Mouse (Mus musculus) right cerebral cortex, postnatal 4 days (tissue): ENCODE results near the gene Srgap3.

Experiments
- DNase-seq: peaks from one replicate; pipeline ENCODE4 v3.0.0-alpha.2; 2022

Gene Srgap3

GRCm38 (mm10) chr6:112810521-112810830 lies 136.6 kb downstream of the Srgap3 start:
- no peak for DNase-seq

- peak; percentile 40 for DNase-seq
Measured at GRCm38 (mm10) chr6:112809658-112810520, 137.2 kb downstream of the Srgap3 start.

GRCm38 (mm10) chr6:112808738-112809137 lies 138.3 kb downstream of the Srgap3 start:
- DNase-seq, result no peak

DNA sequence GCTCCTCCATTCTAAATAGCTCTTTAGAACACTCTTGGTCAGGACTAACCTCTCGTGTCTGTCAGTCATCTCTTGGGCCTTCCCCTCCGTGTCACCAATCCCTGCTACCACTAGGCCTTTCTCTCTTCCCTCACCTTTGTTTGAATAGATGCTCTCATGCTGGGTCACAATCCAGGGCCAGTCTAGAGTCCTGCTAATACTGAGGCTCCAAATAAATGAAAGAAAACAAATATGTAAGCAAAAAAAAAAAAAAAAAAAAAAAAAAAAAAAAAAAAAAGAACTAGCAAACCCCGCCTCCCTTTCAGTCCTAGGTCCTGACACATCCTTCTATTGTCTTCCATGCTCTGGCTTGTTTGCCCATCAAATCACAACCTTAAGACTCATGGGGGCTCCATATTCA lies 145.1 kb downstream of the Srgap3 start:
- no peak for DNase-seq

DNA sequence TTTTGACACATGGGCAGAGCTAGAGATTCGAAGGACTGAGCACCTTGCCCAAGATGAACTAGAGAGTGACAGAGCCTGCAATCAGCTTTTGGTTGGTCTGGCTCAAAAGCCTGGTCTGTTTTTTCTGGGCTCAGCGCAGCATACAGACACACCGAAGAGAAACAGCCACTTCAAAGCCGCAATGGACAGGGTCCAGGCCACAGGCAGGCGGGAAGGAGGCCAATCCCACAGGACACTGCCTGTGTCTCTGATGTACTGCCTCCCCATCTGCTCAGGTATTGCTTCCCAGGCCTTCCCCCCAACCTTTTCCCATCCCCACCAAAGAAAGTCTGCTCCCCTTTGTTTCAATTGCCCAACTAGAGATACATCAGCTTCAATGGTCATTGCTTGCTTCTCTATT lies 148.7 kb downstream of the Srgap3 start:
- DNase-seq, result no peak

GRCm38 (mm10) chr6:112796607-112797006 lies 150.5 kb downstream of the Srgap3 start:
- no peak for DNase-seq

- no peak for DNase-seq
Measured at GRCm38 (mm10) chr6:112793887-112794286, 153.2 kb downstream of the Srgap3 start.

DNA sequence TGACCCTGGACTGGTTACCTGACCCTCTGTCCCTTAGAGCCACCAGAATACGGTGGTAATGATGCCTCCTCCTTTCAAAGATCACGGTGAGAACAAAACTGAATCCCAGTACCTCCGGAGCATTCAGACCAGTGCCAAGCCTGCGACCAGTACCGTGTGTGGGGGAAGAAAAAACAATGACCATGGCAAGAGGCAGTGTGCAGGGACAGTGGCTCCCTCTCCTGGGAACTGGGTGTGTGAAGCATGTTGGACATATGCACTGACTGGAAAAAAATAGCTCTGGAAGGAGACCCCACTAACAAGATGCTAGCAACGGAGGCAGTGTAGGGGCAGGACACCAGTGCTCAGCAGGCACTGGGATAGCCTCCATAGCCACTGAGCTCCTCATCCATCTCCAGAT lies 157.2 kb downstream of the Srgap3 start:
- DNase-seq, result no peak

DNA sequence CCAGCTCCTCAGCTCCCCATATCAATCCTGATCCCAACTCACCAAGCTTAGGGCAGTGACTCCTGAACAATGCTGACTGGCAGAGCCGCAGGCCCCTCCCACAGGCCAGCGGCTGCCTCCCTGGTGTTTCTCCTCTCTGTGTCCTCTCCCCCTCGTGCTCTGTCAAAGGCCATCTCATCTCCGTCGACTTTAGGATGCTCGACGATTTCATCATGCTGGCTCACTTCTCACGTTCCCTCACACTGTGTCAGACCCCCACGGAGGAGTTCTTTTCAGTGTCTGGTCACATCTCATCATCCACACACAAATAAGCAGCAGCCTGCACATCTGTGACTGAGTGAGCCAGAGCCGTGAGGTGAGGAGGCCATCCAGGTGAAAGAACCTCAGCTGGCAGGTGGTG lies 158.4 kb downstream of the Srgap3 start:
- DNase-seq, result no peak

DNA sequence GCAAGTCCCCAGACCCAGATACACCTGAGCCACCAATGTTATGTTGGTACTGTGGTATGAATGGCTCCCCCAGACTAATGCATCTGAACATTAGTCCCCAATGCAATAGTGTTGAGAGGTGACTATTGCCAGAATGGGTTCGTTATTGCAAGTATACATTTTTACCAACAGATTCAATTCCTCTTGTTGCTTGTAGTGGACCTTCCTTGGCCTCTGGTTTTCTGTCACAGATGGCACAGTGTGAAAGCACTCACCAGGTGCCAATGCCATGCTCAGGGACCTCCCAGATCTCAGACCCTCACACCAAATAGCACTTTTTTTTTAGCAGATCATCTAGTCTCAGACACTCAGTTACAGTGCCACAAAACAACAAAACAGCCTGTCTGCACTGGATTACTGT lies 158.9 kb downstream of the Srgap3 start:
- no peak for DNase-seq

GRCm38 (mm10) chr6:112781409-112782093 lies 165.5 kb downstream of the Srgap3 start:
- DNase-seq, result no peak

DNA sequence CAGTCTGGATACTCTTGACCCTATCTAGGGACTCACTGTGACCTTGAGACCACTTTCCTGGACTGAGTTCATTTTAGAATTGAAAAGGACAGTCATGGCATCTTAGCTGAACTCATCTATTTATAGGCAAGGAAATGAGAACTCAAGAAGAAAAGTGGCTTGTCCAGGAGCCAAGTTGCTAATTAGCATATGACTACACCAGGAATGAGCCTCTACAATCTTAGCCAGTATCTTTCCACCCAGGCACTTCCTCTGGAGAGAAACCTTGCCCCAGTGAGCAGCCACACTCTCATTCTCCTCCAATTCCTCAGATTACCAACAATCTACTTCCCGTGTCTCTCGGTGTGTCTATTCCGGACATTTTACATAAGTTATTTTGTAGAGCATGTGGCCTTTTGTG lies 168.9 kb downstream of the Srgap3 start:
- no peak for DNase-seq

GRCm38 (mm10) chr6:112776718-112777117 lies 170.3 kb downstream of the Srgap3 start:
- DNase-seq, result no peak

DNA sequence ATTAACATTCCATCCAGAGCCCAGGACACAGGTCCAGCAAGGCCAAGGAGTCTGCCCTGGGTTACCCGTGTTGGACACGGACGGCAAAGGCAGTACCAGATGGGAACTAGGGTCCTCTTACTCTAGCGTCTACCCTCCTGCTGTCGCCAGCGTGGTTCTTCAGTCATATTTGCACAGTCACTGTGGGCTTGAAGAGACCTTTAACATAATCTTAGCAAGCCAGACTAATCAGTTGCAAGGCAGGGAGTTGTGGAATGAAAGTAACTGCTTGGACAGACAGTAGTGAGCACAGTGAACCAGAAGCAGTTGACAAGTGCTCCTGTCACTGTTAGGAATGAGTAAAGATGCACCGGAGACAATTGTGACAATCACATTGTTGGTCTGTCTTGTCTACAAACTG lies 173.3 kb downstream of the Srgap3 start:
- no peak for DNase-seq

DNA sequence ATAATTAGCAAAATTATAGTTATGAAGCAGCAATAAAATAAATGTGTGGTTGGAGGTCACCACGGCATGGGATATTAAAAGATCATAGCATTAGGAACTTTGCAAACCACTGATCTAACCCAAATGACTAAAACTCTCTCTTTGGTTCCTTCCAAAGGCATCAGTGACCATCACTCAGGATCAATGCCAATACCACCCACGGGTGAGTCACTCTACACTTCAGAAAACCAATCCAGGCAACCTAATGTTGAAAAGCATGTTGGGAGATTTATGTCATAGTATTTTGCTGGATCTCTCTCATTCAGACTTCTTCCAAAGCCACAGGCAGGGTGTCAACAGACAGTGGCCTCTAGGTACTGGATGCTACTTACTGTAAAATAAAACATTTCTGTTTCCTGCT lies 176.1 kb downstream of the Srgap3 start:
- DNase-seq, result no peak

DNA sequence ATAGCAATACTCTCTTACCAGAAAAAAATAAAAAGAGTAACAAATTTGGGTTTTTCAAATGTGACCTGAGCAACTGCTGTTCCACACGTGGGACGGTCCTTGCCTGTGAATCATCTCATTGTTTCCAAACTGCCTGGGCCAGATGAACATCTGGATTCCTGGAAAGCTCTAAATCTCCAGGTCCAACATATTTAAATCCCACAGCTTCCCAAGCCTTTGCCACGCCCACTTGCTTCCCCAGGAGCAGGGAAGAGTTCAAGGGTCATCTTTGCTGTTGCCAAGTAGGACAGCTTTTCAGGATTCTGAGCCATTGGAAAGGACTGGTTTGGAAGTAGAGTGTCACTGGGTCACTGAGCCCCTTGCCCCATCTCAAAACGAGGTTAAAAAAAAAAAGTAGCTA lies 188.5 kb downstream of the Srgap3 start:
- DNase-seq, result no peak

GRCm38 (mm10) chr6:112756866-112757265 lies 190.2 kb downstream of the Srgap3 start:
- DNase-seq, result no peak

DNA sequence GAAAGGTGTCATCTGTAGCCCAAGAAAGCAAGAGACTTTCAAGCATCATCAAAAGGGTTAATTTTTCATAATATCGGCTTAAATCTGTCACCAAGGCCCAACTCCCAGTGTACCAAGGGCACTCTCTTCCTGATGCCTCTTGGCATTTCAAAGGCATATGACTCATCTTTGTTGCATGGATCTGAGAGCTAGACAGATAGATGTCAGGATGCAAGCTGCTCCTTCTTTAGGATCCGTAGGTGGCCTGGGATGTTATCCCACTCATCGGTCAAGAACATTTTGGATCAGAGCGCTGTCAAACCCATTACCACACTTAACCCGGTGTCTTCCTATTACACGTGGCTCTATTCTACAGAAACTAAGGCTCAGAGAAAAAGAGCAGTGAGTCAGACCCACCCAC lies 192.1 kb downstream of the Srgap3 start:
- no peak for DNase-seq

- DNase-seq, result no peak
Measured at GRCm38 (mm10) chr6:112752517-112752916, 194.5 kb downstream of the Srgap3 start.

- no peak for DNase-seq
Measured at GRCm38 (mm10) chr6:112752007-112752406, 195.1 kb downstream of the Srgap3 start.

- no peak for DNase-seq
Measured at GRCm38 (mm10) chr6:112742297-112742696, 204.8 kb downstream of the Srgap3 start.

DNA sequence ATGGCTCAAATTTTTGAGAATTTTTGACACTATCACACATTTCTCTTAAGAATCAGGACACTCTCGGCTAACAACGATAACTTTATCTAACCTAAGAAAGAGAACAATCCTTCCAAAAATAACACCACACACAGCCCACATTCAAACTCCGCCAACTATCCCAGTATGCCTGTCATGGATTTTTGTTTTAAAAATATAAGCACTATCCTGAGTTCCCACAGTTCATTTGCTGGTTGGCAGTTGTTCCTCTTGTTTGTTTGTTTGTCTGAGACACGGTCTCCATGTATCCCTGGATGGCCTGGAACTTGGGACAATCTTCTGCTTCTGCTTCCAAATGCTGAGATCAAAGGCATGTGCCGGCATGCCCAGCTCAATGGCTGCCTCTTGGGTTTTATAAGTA lies 205.3 kb downstream of the Srgap3 start:
- DNase-seq, result no peak

DNA sequence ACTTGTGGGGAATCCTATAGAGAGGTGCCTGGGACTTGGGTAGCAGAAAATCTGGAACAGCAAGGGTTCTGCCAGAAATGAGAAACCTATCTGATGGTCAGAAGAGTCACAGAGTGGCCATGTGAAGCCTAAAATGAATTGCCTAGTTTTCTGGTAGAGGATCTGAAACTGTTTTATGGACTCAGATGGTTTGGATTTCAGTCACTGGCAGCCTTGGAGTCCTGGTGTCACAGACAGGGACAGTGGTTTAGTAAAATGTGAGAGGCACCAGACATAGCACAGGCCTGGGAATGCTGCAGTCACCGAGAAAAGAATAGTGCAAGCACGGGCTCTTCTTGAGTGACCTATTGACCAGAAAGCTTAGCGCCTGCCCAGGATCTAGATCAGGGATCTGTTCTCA lies 207.4 kb downstream of the Srgap3 start:
- DNase-seq, result no peak

DNA sequence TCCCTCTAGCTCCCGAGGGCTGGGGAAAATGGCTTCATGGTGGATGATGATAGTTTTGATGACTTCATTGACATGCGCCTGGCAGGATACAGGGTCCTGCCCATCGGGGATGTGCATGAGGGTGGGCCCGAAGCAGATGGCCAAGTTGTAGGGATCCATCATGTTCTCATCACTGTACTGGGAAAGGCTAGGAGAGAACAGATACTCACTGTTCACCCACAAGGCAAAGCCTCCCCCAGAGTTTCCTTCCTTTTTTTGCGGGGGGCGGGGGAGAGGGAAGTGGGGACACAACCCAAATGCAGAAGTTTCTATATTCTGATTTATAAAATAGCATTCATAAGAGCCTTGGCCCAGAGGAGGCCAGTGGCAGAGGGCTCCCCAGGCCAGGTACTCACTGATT lies 208.1 kb downstream of the Srgap3 start:
- DNase-seq, result no peak

DNA sequence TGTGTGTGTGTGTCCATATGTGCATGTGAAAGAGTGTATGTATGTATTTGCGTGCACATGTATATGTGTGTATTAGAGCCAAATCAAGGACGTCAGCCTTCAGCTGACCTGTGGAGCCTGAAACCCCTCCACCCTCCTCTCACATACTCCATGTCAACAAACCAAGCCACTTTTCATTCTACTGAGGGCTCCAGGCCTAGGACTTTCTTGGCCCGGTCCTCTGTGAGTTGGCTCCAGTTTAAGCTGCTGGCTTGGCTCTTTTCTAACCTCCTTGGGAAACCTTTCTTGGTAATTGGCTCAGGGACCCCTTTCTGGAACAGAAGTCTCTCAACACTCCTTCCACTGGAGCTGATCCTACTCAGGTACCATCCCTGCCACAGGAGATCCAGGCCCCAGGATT lies 210.6 kb downstream of the Srgap3 start:
- DNase-seq, result no peak
